Mouse (Mus musculus): ENCODE results near the gene Eif3d. TPM values are rescaled to one million over a fixed set of nuclear protein-coding genes. Genes with fewer than 3 reads are reported as not detected.

Eif3d gene
- polyA plus RNA-seq (2012): 40.6 and 44.4 TPM in 2 replicates

GRCm38 (mm10) chr15:77970470-77971292, at the start of gene Eif3d:
TSS of gene Eif3d (minus strand) at chr15:77970813.

GRCm38 (mm10) chr15:77956404-77956901, 14.2 kb downstream of the Eif3d start, which contains the start of gene Foxred2:
TSS of gene Foxred2 (minus strand) at chr15:77956722.

GRCm38 (mm10) chr15:77928673-77929331, 41.8 kb downstream of the Eif3d start, which contains the start of gene Txn2:
TSS of gene Txn2 (minus strand) at chr15:77929006.

Other genes starting within 250 kb of the Eif3d start
- 0.11 and 0.23 TPM in 2 replicates for gene Apol9b, start 241.8 kb downstream of the Eif3d start, polyA plus RNA-seq (2012)
- gene Apol8, start 213.8 kb downstream of the Eif3d start, polyA plus RNA-seq (2012): 1.3 and 1.9 TPM in 2 replicates
- 294 and 404 TPM in 2 replicates for gene Myh9, start 128.6 kb downstream of the Eif3d start, polyA plus RNA-seq (2012)
- 277 and 324 TPM in 2 replicates for gene Txn2, start 41.8 kb downstream of the Eif3d start, polyA plus RNA-seq (2012)
- gene Foxred2, start 14.1 kb downstream of the Eif3d start, polyA plus RNA-seq (2012): 8.3 and 8.8 TPM in 2 replicates
- not detected in 2 replicates for gene Cacng2, start 149.2 kb upstream of the Eif3d start, polyA plus RNA-seq (2012)
- 151 and 162 TPM in 2 replicates for gene Ift27, start 203.3 kb upstream of the Eif3d start, polyA plus RNA-seq (2012)
- gene Pvalb, start 235.6 kb upstream of the Eif3d start, polyA plus RNA-seq (2012): not detected in 2 replicates